Mouse (Mus musculus) spleen, adult 12 weeks (tissue): ENCODE data around the gene Marveld1.

Experiments
- DNase-seq: peaks from one replicate; pipeline ENCODE4 v3.0.0; 2022; ENCODE audit warnings: low spot score

Marveld1 gene

DNA sequence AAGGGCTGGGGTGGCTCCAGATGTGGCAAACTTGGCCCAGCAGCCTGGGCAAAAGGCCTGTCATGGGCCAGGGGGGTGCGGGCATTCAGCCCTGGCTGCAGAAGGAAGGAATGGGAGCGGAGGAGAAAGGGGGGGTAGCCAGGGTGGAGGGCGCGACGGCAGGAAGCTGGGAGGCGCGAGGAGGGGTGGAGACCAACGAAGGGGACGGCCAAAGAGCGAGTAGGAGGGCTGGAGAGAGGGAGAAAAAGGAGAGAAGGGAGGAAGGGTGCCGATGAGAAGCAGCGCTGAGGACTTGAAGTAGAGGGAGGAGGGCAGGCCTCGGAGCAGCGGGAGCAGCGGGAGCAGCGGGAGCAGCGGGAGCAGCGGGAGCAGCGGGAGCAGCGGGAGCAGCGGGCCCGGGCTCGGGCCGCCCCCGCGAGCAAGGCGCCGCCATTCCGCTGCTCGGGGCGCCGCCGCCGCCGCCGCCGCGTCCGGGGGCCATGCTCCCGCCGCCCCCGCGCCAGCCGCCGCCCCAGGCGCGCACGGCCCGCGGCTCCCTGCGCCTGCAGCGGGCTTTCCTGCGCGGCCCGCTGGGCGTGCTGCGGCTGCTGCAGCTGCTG lies at the start of gene Marveld1:
TSS of gene Marveld1 (plus strand) at position 231 of the 599 bp plus-strand sequence.
- no peak for DNase-seq

GRCm38 (mm10) chr19:42099406-42099805 lies 47.8 kb upstream of the Marveld1 start:
- no peak for DNase-seq

DNA sequence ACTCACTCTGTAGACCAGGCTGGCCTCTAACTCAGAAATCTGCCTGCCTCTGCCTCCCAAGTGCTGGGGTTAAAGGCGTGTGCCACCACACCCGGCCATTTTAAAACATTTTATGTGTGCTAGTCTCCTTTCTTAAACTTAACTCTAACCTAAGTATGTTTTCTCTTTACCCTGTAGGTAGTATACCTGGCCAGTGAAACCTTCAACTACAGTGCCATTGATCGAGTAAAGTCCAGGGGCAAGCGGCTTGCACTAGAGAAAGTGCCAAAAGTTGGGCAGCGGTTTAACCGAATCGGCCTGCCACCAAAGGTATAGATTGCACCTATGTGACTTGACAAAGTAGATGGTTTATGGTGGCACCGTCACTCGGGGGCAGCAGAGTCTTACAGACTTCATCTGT lies 42.5 kb upstream of the Marveld1 start:
- DNase-seq, result no peak

DNA sequence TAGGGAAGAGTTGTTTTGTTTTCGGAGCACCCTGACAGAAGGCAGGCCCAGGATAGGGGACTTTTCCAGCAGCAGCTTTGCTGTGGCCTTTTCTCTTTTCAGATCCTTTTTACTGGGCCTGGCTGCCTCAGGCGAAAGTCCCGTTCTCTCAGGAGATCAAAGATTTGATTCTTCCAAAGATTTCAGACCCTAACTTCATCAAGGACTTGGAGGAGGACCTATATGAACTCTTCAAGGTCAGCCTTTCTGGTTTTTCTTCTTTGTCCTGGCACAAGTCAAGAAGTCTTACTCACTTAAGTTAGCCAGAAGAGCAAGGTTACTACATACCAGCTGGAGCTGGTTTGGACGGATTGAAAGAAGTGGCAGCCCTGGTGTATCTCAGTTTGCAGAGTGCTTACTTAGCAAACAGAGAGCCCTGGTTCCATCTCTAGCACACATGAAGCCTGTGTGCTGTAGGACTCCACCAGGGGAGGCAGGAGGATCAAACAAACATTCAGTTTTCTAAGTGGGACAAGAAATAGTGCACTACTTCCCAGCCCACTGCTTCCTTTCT lies 31.3 kb upstream of the Marveld1 start:
- DNase-seq, result no peak

DNA sequence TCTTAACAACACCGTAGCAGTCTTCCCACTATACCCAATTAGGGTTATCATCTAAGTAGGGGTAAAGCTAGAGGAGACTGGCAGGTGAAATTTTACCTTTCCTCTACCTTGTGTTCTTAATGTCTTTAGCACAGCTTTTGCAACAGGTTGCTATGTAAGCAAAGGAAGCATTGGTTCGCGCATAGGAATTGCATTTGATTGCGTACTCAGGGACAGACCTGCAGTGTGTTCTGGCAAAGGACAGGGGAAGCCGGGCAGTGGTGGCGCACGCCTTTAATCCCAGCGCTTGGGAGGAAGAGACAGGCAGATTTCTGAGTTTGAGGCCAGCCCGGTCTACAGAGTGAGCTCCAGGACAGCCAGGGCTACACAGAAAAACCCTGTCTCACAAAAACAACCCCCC lies 29.1 kb upstream of the Marveld1 start:
- no peak for DNase-seq

DNA sequence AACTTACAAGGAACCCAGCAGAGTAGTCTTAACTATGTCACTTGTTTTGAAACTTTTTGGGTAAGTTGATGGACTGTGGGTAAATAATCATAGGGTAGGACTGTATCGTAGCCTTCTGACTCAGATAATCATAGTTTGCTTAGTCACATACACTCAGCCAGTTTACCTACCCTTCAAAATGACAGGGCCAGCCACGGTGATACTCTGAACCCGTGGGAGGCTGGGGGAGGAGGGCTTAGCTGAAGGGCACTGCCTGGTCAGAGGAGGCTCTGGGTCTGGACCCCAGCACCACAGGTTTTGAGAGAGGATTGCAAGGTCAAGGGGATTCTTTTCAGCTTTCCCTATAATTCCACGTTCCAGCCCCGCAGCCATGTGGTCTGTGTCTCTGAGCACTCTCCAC lies 28.6 kb upstream of the Marveld1 start:
- DNase-seq, result no peak

DNA sequence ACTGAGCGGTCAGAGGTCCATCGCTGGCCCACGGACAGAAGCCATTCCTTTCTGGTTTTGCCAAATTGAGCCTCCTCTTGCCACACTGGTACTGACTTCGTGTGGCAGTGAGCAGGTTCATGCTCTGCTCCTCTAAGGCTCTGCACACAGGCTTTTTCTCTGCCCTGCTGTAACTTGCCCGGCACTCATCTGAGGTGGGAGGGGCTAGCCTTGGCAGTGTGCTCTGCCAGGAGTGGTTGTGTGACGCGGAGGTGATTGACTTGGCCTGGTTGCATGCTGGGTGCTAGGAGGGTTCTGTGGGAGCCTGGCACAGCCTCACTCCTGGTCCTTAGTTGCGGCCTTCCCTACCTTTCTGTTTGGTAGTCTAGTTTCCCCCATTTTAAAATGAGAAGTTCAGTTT lies 26.7 kb upstream of the Marveld1 start:
- no peak for DNase-seq

GRCm38 (mm10) chr19:42124684-42125083 lies 22.5 kb upstream of the Marveld1 start:
- no peak for DNase-seq

- no peak for DNase-seq
These were observed 21.5 kb upstream of the Marveld1 start for GRCm38 (mm10) chr19:42125501-42126218.

- no peak for DNase-seq
These were observed 21.0 kb upstream of the Marveld1 start for GRCm38 (mm10) chr19:42126219-42126605.

GRCm38 (mm10) chr19:42127024-42127423 lies 20.2 kb upstream of the Marveld1 start:
- DNase-seq, result no peak

- DNase-seq, result no peak
These were observed 19.0 kb upstream of the Marveld1 start for GRCm38 (mm10) chr19:42128052-42128740.

GRCm38 (mm10) chr19:42128787-42129508 lies 18.3 kb upstream of the Marveld1 start, which contains the start of gene Avpi1:
TSS of gene Avpi1 (minus strand) at chr19:42129059.
- DNase-seq, result peak; percentile 78

DNA sequence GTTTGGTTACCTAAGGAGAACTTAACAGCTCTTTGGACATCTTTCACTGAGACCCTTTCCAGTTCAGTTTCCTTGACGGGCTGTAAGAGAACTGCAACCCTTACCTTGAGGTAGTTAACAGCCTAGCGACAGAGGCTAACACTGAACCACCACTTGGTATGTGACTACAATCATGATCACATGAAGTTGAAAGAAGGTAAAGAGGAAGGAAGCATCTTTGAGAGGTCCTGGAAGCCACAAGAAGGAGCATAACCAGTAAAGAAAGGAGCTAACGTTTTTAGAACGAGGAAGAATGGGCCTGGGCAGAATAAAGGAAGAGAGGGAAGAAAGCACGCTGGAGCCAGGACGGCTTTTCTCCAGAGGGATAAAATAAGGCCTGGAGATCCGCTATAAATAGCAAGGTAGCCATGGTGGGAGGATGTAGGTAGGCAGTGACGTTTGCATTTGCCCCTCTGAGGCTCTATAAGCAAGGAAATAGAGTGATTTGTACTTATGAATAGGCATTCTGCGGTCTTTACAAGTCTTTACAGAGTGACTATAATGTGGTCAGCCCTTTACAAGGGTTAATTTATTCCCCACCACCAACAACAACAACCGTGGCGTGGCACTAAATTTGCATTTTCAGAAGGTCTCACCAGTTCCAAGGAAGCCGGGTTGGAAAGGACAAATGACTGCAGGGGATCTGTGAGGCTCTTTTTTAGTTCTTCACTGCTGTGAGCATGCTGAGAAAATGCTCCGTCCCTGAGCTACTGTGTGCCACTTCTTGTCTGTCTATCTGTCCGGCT lies 17.5 kb upstream of the Marveld1 start:
- DNase-seq, result no peak

DNA sequence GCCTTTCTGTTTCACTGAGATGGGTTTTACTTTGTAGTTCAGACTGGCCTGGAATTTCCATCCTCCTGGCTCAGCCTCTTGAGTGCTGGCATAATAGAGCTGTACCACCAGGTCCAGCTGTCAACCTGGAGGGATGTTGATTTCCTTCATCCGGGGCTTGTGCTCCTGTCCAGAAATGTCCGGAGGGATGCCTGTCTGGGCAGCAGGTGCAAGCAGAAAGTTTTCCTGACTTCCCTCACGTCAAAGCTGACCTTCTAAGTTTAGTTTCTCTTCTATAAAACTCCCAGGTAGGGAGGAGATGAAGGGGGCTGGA lies 16.9 kb upstream of the Marveld1 start:
- no peak for DNase-seq

- DNase-seq, result no peak
These were observed 16.1 kb upstream of the Marveld1 start for GRCm38 (mm10) chr19:42131101-42131500.

DNA sequence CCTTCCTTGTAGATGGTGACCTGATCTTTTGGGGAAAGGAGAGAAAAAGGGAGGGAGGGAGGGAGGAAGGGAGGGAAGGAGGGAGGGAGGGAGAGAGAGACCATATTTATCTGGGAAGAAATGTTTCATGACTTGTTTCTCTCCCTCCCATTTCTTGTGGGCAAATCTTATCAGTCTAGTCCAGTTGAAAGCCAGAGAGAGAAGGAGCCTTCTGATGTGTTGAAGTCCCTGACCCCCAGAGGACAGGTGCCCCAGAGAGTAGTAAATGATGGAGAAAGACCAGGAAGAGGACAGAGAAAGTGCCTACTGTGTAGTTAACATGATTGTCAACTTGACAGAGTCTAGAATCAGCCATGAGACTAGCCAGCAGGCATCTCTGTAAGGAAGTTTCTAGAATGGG lies 12.1 kb upstream of the Marveld1 start:
- no peak for DNase-seq

DNA sequence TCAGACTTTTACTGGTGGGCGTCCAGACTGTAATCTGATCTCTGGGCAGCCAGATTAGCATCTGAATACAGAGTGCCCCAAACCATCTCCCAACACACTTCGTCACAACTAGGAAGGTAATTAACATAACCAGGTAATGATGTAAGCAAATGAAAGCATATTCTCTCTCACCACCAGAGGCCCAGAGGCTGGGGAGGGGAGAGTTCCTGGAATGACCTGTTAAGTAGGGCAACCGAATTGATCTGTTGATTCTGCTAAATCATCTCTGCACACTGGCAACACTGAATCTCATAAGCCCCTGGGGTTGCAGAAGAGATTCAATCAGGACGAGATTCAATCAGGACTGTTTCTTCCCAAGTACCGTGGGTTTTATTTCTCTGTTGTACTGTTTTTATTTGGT lies 11.1 kb upstream of the Marveld1 start:
- no peak for DNase-seq

- no peak for DNase-seq
These were observed 10.0 kb upstream of the Marveld1 start for GRCm38 (mm10) chr19:42137167-42137672.

DNA sequence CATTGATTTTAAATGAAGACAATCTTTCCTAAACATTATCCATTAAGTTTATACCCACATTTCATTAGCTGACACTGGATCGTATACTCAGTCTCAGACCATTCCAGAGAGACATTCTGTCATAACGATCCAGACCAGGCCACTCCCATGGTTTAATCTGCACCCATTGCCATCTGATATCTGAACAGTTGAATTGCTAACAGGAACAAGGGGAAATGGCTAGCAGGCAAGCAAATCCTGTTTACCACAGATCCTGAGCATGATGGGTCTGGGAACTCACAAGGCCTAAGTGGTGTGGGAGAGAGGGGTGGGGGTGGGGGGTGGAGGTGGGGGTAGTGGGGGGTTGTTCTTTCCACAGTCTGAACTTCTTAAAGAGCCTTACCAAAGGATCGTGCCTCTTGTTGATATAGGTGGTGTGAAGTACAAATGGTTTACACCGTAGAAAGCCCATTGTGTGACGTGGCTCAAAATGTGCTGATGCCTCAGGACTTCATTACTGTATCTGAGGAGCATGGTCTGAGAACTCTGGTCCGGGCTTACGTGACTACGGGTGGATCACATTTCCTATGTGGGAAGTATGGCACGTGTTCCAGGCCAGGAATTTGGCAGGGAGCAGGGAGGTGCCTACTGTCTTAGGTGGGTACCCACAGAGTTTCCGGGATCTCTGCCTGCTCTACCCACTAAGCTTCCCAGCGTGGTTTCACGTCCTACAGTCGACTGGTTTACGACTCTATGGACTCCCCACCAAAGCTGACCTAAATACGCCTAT lies 8.5 kb upstream of the Marveld1 start:
- DNase-seq, result no peak
